Mouse (Mus musculus): ENCODE data around the gene Hspa1l. TPM values are rescaled to one million over a fixed set of nuclear protein-coding genes. Genes with fewer than 3 reads are reported as not detected.
"Not testable (repeated sequence)": the region's sequence is repeated elsewhere in the genome, so short reads cannot be mapped to it uniquely, and the experiment has no call there.

The Hspa1l gene
- polyA plus RNA-seq, 1 experiment from 2014 or later, result 1.8 TPM

GRCm38 (mm10) chr17:35001452-35002152 lies 29.1 kb downstream of the Hspa1l start:
- H3K4me2 ChIP-seq (ENCODE audit: low read depth), result peak overlapping the region; percentile 96
- peak overlapping the region; percentile 76 for H3K4me3 ChIP-seq (ENCODE audit: low read depth, low read length)
- DNase-seq (ENCODE audit: low spot score) (peak; percentile 35), ATAC-seq (ENCODE audit: insufficient read depth, low FRiP score, low TSS enrichment) (no peak; the same call in 1 of the 2 replicates)
- under 1% methylated on average over 35 of the region's 35 CpGs for WGBS
- H3K9ac ChIP-seq (ENCODE audit: low read length), result peak overlapping the region; percentile 77
- H3K27ac ChIP-seq (ENCODE audit: low read depth, low read length), result peak overlapping the region; percentile 92
- H3K36me3 ChIP-seq (ENCODE audit: control insufficient read depth, insufficient read depth, low read length), result peaks cover 12% of the 10 kb centered on the region
- H3K9me3 ChIP-seq (ENCODE audit: control insufficient read depth, low read length), result no peaks in the 10 kb centered on the region
- peaks cover 11% of the 10 kb centered on the region for H3K4me1 ChIP-seq (ENCODE audit: control insufficient read depth, insufficient read depth, low read length)
- no peaks in the 10 kb centered on the region for H3K27me3 ChIP-seq (ENCODE audit: control insufficient read depth, insufficient read depth, low read length)

GRCm38 (mm10) chr17:35002153-35002865 lies 29.8 kb downstream of the Hspa1l start:
- 13% methylated on average over 12 of the region's 12 CpGs for WGBS
- Histone ChIP-seq H3K9ac (ENCODE audit: low read length) (peak overlapping the region; percentile 77), H3K27ac (ENCODE audit: low read depth, low read length) (no peak overlapping the region), H3K36me3 (ENCODE audit: control insufficient read depth, insufficient read depth, low read length) (peaks cover 15% of the 10 kb centered on the region), H3K4me2 (ENCODE audit: low read depth) (peak overlapping the region; percentile 96), H3K9me3 (ENCODE audit: control insufficient read depth, low read length) (no peaks in the 10 kb centered on the region), H3K27me3 (ENCODE audit: control insufficient read depth, insufficient read depth, low read length) (no peaks in the 10 kb centered on the region), H3K4me3 (ENCODE audit: low read depth, low read length) (peak overlapping the region; percentile 76), H3K4me1 (ENCODE audit: control insufficient read depth, insufficient read depth, low read length) (peaks cover 11% of the 10 kb centered on the region)
- DNase-seq (ENCODE audit: low spot score) (no peak), ATAC-seq (ENCODE audit: insufficient read depth, low FRiP score, low TSS enrichment) (no peak)

- Histone ChIP-seq H3K36me3 (ENCODE audit: control insufficient read depth, insufficient read depth, low read length) (peaks cover 18% of the 10 kb centered on the region), H3K4me1 (ENCODE audit: control insufficient read depth, insufficient read depth, low read length) (peaks cover 11% of the 10 kb centered on the region), H3K27me3 (ENCODE audit: control insufficient read depth, insufficient read depth, low read length) (no peaks in the 10 kb centered on the region), H3K27ac (ENCODE audit: low read depth, low read length) (no peak overlapping the region), H3K4me3 (ENCODE audit: low read depth, low read length) (peak overlapping the region; percentile 76; the same call in 1 of the 2 replicates), H3K9ac (ENCODE audit: low read length) (peak overlapping the region; percentile 77; the same call in 1 of the 2 replicates), H3K4me2 (ENCODE audit: low read depth) (peak overlapping the region; percentile 96), H3K9me3 (ENCODE audit: control insufficient read depth, low read length) (no peaks in the 10 kb centered on the region)
- 69% methylated on average over 9 of the region's 9 CpGs for WGBS
- no peak for DNase-seq (ENCODE audit: low spot score)
- no peak for ATAC-seq (ENCODE audit: insufficient read depth, low FRiP score, low TSS enrichment)
These were observed 30.7 kb downstream of the Hspa1l start for GRCm38 (mm10) chr17:35003022-35003838.

- WGBS, result 96% methylated on average over 17 of the region's 17 CpGs
- Histone ChIP-seq H3K27me3 (ENCODE audit: control insufficient read depth, insufficient read depth, low read length) (no peaks in the 10 kb centered on the region), H3K4me2 (ENCODE audit: low read depth) (no peak overlapping the region), H3K9ac (ENCODE audit: low read length) (no peak overlapping the region), H3K36me3 (ENCODE audit: control insufficient read depth, insufficient read depth, low read length) (peaks cover 21% of the 10 kb centered on the region), H3K4me1 (ENCODE audit: control insufficient read depth, insufficient read depth, low read length) (peaks cover 11% of the 10 kb centered on the region), H3K9me3 (ENCODE audit: control insufficient read depth, low read length) (no peaks in the 10 kb centered on the region), H3K27ac (ENCODE audit: low read depth, low read length) (no peak overlapping the region), H3K4me3 (ENCODE audit: low read depth, low read length) (no peak overlapping the region)
- ATAC-seq (ENCODE audit: insufficient read depth, low FRiP score, low TSS enrichment) (no peak), DNase-seq (ENCODE audit: low spot score) (no peak)
These were observed 31.7 kb downstream of the Hspa1l start for GRCm38 (mm10) chr17:35004075-35004717.

GRCm38 (mm10) chr17:35005158-35005557 lies 32.7 kb downstream of the Hspa1l start:
- Histone ChIP-seq H3K9ac (ENCODE audit: low read length) (no peak overlapping the region), H3K4me3 (ENCODE audit: low read depth, low read length) (0 out of 2 replicates have a peak overlapping the region, but pooled peaks have one; percentile 0), H3K27me3 (ENCODE audit: control insufficient read depth, insufficient read depth, low read length) (no peaks in the 10 kb centered on the region), H3K4me1 (ENCODE audit: control insufficient read depth, insufficient read depth, low read length) (peaks cover 11% of the 10 kb centered on the region), H3K9me3 (ENCODE audit: control insufficient read depth, low read length) (no peaks in the 10 kb centered on the region), H3K36me3 (ENCODE audit: control insufficient read depth, insufficient read depth, low read length) (peaks cover 21% of the 10 kb centered on the region), H3K27ac (ENCODE audit: low read depth, low read length) (no peak overlapping the region), H3K4me2 (ENCODE audit: low read depth) (no peak overlapping the region)
- ATAC-seq (ENCODE audit: insufficient read depth, low FRiP score, low TSS enrichment) (no peak), DNase-seq (ENCODE audit: low spot score) (no peak)
- 93% methylated on average over 10 of the region's 10 CpGs for WGBS

- not testable (repeated sequence) for H3K27ac ChIP-seq (ENCODE audit: low read depth, low read length); H3K4me3 ChIP-seq (ENCODE audit: low read depth, low read length); H3K9ac ChIP-seq (ENCODE audit: low read length); H3K9me3 ChIP-seq (ENCODE audit: control insufficient read depth, low read length); ATAC-seq (ENCODE audit: insufficient read depth, low FRiP score, low TSS enrichment); H3K4me2 ChIP-seq (ENCODE audit: low read depth); DNase-seq (ENCODE audit: low spot score); H3K27me3 ChIP-seq (ENCODE audit: control insufficient read depth, insufficient read depth, low read length)
- Histone ChIP-seq H3K4me1 (ENCODE audit: control insufficient read depth, insufficient read depth, low read length) (peaks cover 11% of the 10 kb centered on the region), H3K36me3 (ENCODE audit: control insufficient read depth, insufficient read depth, low read length) (peaks cover 24% of the 10 kb centered on the region)
- 98% methylated on average over 4 of the region's 5 CpGs for WGBS
These were observed 33.4 kb downstream of the Hspa1l start for GRCm38 (mm10) chr17:35005902-35006301.

- ATAC-seq (ENCODE audit: insufficient read depth, low FRiP score, low TSS enrichment), result no peak
- no peak overlapping the region for H3K27ac ChIP-seq (ENCODE audit: low read depth, low read length)
- H3K9me3 ChIP-seq (ENCODE audit: control insufficient read depth, low read length), result no peaks in the 10 kb centered on the region
- 93% methylated on average over 7 of the region's 7 CpGs for WGBS
- DNase-seq (ENCODE audit: low spot score), result no peak
- peaks cover 36% of the 10 kb centered on the region for H3K36me3 ChIP-seq (ENCODE audit: control insufficient read depth, insufficient read depth, low read length)
- H3K4me2 ChIP-seq (ENCODE audit: low read depth), result no peak overlapping the region
- H3K27me3 ChIP-seq (ENCODE audit: control insufficient read depth, insufficient read depth, low read length), result no peaks in the 10 kb centered on the region
- no peak overlapping the region for H3K4me3 ChIP-seq (ENCODE audit: low read depth, low read length)
- peaks cover 8% of the 10 kb centered on the region for H3K4me1 ChIP-seq (ENCODE audit: control insufficient read depth, insufficient read depth, low read length)
- H3K9ac ChIP-seq (ENCODE audit: low read length), result no peak overlapping the region
These were observed 35.0 kb downstream of the Hspa1l start for GRCm38 (mm10) chr17:35007387-35007991.

- no peak overlapping the region for H3K4me3 ChIP-seq (ENCODE audit: low read depth, low read length)
- 86% methylated on average over 7 of the region's 7 CpGs for WGBS
- H3K9ac ChIP-seq (ENCODE audit: low read length), result no peak overlapping the region
- no peak overlapping the region for H3K4me2 ChIP-seq (ENCODE audit: low read depth)
- H3K9me3 ChIP-seq (ENCODE audit: control insufficient read depth, low read length), result no peaks in the 10 kb centered on the region
- no peak for ATAC-seq (ENCODE audit: insufficient read depth, low FRiP score, low TSS enrichment)
- DNase-seq (ENCODE audit: low spot score), result no peak
- H3K27me3 ChIP-seq (ENCODE audit: control insufficient read depth, insufficient read depth, low read length), result no peaks in the 10 kb centered on the region
- H3K4me1 ChIP-seq (ENCODE audit: control insufficient read depth, insufficient read depth, low read length), result no peaks in the 10 kb centered on the region
- H3K36me3 ChIP-seq (ENCODE audit: control insufficient read depth, insufficient read depth, low read length), result peaks cover 49% of the 10 kb centered on the region
- no peak overlapping the region for H3K27ac ChIP-seq (ENCODE audit: low read depth, low read length)
These were observed 37.1 kb downstream of the Hspa1l start for GRCm38 (mm10) chr17:35009586-35009985.

All from neural tube, embryonic 11.5 days (tissue).